Comparison of ENCODE assay signal across 19 mouse cellular contexts in genomic region chrX:160971991-160972545, GRCm38 (mm10). TPM values are rescaled to one million over a fixed set of nuclear protein-coding genes. Genes with fewer than 3 reads are reported as not detected.
A peak's percentile ranks its signal among the peaks of the same experiment; 100 is the strongest.
DNase-seq lines count a peak whose midpoint lies in the region; ATAC-seq and TF ChIP-seq lines count a peak whose summit lies in the region.
"Had no signal": no experiment of that assay in that cellular context is flagged by ENCODE, and none has a peak within 500 bp of the region (broad histone marks: within the 10 kb centered on the region; RNA-seq: fewer than 3 reads in every experiment).

No protein-coding gene starts in this region.

- H3K9me3 ChIP-seq in heart, embryonic 12.5 days (replicated peaks), result no peaks in the 10 kb centered on the region
- H3K9me3 ChIP-seq: embryonic facial prominence, embryonic 15.5 days; heart, embryonic 10.5 days; liver, embryonic 13.5 days had no signal

- no peak overlapping the region for H3K4me3 ChIP-seq in cerebellum, adult 2 months (replicated peaks; ENCODE audit: insufficient read depth, low read depth, low read length)
- no peak overlapping the region for H3K4me3 ChIP-seq in heart, embryonic 12.5 days
- H3K4me3 ChIP-seq: embryonic facial prominence, embryonic 15.5 days; heart, embryonic 10.5 days; liver, embryonic 13.5 days had no signal

- intact Hi-C loops in heart, postnatal 25 days (cut with DNase I), result no loop called here

- H3K4me2 ChIP-seq in heart, embryonic 12.5 days, result no peak overlapping the region
- H3K4me2 ChIP-seq: embryonic facial prominence, embryonic 15.5 days; liver, embryonic 13.5 days; lung, embryonic 14.5 days had no signal

- H3K4me1 ChIP-seq in cerebellum, adult 2 months (ENCODE audit: control insufficient read depth, insufficient read depth, low read length), result peaks cover 10% of the 10 kb centered on the region
- H3K4me1 ChIP-seq in heart, embryonic 12.5 days (replicated peaks), result no peaks in the 10 kb centered on the region
- H3K4me1 ChIP-seq: embryonic facial prominence, embryonic 15.5 days; heart, embryonic 10.5 days; liver, embryonic 13.5 days had no signal

- peak overlapping the region; percentile 75; the same call in 1 of the 2 replicates for H3K27ac ChIP-seq in cerebellum, adult 2 months (ENCODE audit: insufficient read depth, low read length)
- no peak overlapping the region for H3K27ac ChIP-seq in heart, embryonic 12.5 days (ENCODE audit: poor library complexity, severe bottlenecking)
- H3K27ac ChIP-seq: embryonic facial prominence, embryonic 15.5 days; heart, embryonic 10.5 days; hindbrain, postnatal 0 days; liver, embryonic 13.5 days had no signal

- WGBS in cerebellum, adult 2 months, result 34% methylated on average over 6 of the region's 6 CpGs
- 87% methylated on average over 6 of the region's 6 CpGs for WGBS in heart, embryonic 12.5 days

- H3K27me3 ChIP-seq in cerebellum, adult 2 months (ENCODE audit: control insufficient read depth, insufficient read depth, low read length), result no peaks in the 10 kb centered on the region
- H3K27me3 ChIP-seq in heart, embryonic 12.5 days (replicated peaks), result no peaks in the 10 kb centered on the region
- H3K27me3 ChIP-seq: liver, embryonic 13.5 days had no signal

- no peak overlapping the region for H3K9ac ChIP-seq in heart, embryonic 12.5 days
- H3K9ac ChIP-seq: embryonic facial prominence, embryonic 15.5 days; liver, embryonic 13.5 days; lung, embryonic 14.5 days had no signal

- peak; percentile 61 to 84 for DNase-seq in adrenal gland, adult (ENCODE audit: inconsistent age in 2 of 2, low spot score in 1 of 2)
- no peak for DNase-seq in adrenal gland, postnatal 4 days (ENCODE audit: low spot score in 2 of 2)
- DNase-seq in adrenal gland, postnatal 25 days, result peak; percentile 1
- peak; percentile 50 to 74 for DNase-seq in cerebellum, adult 2 months
- peak; percentile 28 to 45 for DNase-seq in cerebellum, postnatal 36 days
- no peak for DNase-seq in kidney, adult 9 months
- DNase-seq in heart, postnatal 25 days (ENCODE audit: low spot score), result no peak
- DNase-seq: kidney, postnatal 25 days; liver, embryonic 13.5 days; lung, embryonic 14.5 days; thymus, adult 18-20 months; thymus, postnatal 36 days had no signal

- ATAC-seq in heart, embryonic 12.5 days (ENCODE audit: insufficient number of reproducible peaks, low FRiP score), result no peak
- ATAC-seq: forebrain, embryonic 14.5 days; hindbrain, postnatal 0 days; intestine, embryonic 16.5 days; midbrain, embryonic 16.5 days had no signal

- no peaks in the 10 kb centered on the region for H3K36me3 ChIP-seq in heart, embryonic 12.5 days
- H3K36me3 ChIP-seq: embryonic facial prominence, embryonic 15.5 days; heart, embryonic 10.5 days; liver, embryonic 13.5 days had no signal

- no peak for TF ChIP-seq CTCF in cerebellum, adult 2 months (IDR thresholded peaks at IDR 0.05; ENCODE audit: borderline replicate concordance, insufficient read depth, low read depth, low read length)

- no peak for TF ChIP-seq POLR2A in cerebellum, adult 2 months (IDR thresholded peaks at IDR 0.05; ENCODE audit: borderline replicate concordance, insufficient read depth, low read length)

RNA-seq across cellular contexts. Expression of gene Cdkl5, which starts 22.4 kb away (rescaled TPM):
- 10 to 100 TPM; 12.2 to 15.2 TPM for total RNA-seq in adrenal gland, postnatal 4 days (2021)
- total RNA-seq in adrenal gland, postnatal 25 days (2021), result 18.3 and 19.2 TPM in 2 replicates
- polyA plus RNA-seq in cerebellum, adult 2 months (2012; rRNA removed), result 13.5 and 15.7 TPM in 2 replicates
- 1.9 and 2.2 TPM in 2 replicates for polyA plus RNA-seq in heart, embryonic 12.5 days (2016; fragmentation: Nextera tagmentation; extraction: Ambion mirVana)
- total RNA-seq in heart, postnatal 25 days (2021), result 1 to 10 TPM; 5.6 to 6.6 TPM

Comparison
In these comparisons a context has a peak if more than half of its experiments do, and no peak if none do; other contexts are left out.
1. DNase-seq: peak in adrenal gland, adult (2 of 2), adrenal gland, postnatal 25 days (single experiment), cerebellum, adult 2 months (2 of 2) and cerebellum, postnatal 36 days (2 of 2); none in adrenal gland, postnatal 4 days (0 of 2), kidney, adult 9 months (single experiment) and heart, postnatal 25 days (single experiment).